Mouse (Mus musculus): ENCODE data around the gene Bspry.
A peak's percentile ranks its signal among the peaks of the same experiment; 100 is the strongest.
"Not testable (repeated sequence)": the region's sequence is repeated elsewhere in the genome, so short reads cannot be mapped to it uniquely, and the experiment has no call there.

Bspry gene

DNA sequence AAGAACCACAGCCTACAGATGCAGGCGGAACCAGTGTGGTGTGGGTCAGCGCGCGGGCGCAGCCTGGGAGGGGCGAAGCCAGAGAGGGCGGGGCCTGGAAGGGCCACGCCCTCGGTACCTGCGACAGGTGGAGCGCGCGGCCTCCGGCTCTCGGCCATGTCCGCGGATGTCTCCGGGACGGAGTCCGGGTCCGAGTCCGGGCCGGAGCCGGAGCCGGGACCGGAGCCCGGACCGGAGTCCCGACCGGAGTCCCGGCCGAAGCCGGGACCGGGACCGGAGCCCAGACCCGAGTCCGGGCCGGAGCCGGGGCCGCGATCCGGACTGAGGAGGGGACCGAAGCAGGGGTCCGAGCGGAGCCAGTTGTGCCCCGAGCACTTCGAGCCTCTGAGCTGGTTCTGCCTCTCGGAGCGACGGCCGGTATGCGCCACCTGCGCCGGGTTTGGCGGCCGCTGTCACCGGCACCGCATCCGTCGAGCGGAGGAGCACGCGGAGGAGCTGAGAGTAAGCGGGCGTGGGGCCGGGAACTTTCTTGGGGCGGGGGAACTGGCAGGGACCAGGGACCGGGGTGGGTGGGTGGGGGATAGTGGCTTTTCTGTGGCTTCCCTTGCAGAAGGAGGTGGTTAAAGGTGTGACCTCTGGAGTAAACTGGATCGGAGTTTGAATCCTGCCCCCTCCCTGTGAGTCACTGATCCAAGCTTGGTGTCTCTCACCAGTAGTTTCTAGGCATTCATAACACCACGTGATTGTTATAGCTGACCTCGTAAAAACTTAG, at the start of gene Bspry:
Gene Bspry (plus strand): TSS at position 117 of the 772 bp plus-strand sequence.
- DNase-seq, result peak; percentile 47

DNA sequence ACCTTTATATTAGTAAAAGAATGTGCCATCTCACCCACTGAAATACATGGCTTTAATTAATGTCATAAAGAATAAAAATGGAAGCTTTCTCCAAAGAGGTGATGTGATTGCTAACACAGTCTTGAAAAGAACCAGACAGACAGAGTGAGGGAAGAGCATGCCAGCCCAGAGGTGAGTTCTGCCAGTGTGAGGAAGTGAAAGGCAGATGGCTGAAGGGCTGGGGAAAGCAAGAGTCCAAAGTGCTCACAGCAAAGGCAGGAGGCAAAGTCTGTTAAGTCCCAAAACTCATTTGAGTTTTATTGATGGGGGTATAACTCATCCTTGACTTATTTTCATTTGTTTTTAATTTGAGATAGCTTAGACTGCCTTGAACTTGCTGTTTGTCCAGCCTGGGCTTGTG, 49.2 kb upstream of the Bspry start:
- DNase-seq, result no peak

DNA sequence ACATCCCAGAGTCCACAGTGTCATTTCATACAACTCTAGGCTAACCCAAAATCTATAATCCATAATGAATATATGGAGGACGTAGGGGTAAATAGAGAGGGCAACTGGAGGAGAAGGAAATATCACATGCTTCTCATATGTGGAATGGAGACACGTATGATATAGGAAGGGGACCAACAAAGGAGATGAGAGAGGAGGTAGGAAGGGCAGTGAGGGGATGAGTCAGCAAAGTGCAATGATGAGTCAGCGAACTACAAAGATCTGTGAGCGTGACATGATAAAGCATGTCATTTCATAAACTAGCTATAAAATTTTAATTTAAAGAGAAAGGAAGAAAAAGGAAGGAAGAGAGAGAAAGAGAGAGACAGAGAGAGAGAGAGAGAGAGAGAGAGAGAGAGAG, 48.3 kb upstream of the Bspry start:
- no peak for DNase-seq

DNA sequence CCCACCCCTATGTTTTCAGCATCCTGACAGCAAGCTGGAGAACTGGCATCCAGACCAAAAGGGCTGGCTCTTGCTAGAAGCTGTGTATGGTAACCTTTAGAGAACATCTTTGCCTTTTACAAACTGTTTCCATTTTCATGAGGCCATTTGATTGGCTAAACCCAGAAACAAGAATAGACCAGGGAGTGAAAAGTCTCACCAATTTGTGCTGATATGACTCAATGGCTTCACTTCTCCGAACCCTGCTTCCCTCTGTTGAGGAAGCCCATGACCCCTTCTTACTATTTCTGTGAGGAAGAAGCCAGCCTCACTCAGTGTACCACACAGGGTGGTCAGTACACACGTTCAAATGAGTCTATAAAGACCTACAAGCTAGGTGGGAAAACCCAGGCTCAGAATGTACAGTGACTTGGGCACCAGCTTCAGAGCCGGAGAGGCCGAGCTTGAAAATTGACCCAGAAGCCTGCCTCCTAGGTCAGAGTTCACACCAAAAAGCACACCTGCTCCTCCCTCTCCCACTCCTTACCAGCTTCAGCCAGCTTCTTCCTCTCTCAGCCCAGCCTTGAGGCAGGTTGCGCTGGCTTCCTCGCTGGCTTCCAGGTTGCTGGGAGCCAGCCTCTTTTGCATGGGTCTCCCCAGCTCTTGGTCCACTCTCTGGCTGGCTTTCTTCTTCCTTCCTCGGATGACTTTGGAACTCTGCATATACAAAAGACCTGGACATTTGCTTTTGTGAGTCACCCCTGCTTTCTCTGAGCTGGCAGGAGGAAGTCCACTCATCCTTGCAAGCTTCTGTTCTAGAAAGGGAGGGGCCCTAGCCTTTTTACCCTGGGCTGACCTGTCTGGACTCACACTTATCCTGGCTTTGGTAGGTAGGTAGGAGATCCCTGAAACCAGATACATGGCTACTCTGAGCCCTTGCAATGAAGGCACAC, 45.6 kb upstream of the Bspry start:
- no peak for DNase-seq

DNA sequence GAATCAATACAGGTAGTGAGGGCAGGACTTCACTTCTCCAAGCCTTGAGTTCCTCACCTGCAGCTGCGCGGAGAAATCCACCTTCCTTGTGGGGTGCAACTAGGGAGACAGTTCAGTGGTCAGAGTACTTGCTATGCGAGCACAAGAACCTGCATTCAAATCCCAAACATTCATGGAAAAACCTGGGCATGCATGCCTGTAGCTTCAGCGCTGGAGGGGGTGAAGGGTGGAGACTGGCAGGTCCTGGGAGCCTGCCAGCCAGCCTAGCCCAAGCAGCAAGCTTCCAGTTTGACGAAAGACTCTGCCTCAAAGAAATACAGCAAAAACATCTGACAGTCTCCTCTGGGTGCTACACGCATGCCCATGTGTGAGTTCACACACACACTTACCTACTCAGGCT, 44.8 kb upstream of the Bspry start, which contains the start of gene Rnf183:
Gene Rnf183 (minus strand): TSS at position 172 of the 400 bp plus-strand sequence.
- no peak for DNase-seq

DNA sequence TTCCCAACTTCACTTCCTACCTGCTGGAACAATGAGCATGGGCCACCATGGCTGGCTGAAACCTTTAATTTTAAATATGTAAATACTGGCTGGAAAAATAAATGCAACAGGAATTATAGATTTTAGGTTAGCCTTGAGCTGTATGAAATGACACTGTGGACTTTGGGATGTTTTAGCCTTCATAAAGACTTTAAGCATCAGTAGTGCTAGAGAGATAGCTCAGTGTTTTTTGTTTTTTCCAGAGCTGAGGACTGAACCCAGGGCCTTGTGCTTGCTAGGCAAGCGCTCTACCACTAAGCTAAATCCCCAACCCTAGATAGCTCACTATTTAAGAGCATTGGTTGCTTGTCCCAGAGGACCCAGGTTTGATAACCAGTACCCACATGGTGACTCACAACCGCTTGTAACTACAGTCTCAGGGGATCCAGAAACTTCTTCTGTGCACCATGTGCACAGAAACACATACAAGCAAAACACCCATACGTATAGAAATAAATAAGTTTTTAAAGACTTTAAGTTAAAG, 42.5 kb upstream of the Bspry start:
- DNase-seq, result no peak

DNA sequence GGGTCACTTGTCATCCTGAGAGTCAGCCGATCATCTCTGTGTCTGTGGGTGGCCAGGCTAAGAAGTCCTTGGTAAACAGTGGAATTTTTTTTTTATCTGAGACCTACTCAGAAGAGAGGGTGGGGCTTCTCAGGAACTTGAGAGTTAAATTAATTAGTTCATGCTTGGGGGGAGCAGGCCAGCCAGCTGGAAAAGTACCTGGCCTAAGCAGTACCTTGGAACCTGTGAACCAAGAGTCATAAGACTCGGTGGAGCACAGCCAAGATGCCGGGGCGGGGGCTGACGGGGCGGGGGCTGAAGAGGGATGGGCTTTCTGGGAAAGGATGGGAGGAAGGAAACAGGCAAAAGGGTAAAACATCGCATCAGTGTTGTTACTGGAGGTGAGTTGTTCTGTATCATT, 42.0 kb upstream of the Bspry start:
- no peak for DNase-seq

DNA sequence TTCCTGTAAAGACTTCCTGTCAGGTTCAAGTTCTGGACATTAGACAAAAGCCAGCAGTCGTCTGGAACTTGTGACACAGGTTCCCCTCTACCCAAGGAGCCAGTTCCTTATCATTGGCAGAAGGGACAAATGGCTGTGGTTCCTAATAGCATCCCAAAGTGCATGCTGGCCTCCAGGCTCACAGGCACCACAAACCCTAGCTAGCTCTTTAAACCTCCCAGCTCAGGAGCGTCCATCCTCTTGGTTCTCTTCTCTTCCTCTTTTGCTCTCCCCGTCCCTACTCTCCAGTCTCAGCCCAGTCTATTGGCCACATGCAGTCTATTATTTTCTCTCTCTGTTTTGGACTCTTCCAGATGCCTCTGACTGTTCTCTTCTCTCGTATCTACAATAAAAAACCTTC, 40.1 kb upstream of the Bspry start:
- DNase-seq, result no peak

DNA sequence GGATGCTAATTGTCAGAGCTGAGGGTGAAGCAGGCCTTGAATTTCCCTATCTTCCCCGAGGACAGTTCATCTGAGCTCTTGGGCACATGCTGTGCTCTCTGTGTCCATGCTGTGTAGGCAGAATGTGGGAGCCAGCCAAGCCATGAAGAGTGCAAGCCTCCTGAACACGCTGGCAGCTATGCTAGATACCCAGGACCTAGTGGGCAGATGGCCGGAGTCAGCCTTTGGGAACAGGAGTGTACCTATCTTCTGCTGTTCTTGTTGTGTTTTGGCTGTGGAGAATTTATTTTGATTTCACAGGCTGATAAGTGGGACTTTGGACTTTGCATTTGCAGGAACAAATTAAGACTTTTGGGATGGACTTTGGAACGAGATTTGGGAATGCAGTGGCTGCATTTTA, 39.3 kb upstream of the Bspry start:
- DNase-seq, result no peak

DNA sequence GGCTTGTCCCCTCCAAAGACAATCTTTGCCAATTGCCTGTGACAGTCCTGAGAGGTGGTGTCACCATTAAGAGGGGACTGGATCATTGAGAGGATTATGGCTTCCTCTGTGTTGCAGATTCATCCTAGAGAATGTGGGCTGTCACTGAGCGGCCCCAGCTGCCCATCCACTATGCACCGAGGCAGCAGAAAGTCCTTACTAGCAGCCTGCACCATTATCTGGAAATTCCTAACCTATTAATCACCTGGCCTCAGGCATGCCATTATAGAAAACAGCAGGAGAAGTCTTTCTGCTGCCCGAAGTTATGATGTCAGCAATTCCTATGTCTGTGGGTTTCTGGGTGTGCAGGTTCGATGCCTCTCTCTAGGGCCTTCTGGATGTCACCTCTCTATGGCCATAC, 38.9 kb upstream of the Bspry start:
- no peak for DNase-seq

DNA sequence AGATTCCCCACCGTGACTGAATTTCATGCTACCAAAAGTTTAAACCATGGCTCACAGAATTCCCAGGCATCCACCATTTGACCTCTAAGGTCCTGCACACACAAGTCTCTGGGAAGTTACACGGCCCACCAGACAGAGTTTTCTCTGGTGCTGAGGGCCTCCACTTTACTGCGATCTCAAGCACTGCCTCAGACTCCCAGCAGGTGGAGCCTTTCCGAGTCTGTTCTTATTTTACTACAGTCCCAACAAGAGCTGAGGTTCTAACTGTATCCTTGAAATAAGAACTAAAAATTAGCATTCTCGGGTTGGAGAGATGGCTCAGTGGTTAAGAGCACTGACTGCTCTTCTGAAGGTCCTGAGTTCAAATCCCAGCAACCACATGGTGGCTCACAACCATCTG, 24.9 kb upstream of the Bspry start:
- DNase-seq, result peak; percentile 49

DNA sequence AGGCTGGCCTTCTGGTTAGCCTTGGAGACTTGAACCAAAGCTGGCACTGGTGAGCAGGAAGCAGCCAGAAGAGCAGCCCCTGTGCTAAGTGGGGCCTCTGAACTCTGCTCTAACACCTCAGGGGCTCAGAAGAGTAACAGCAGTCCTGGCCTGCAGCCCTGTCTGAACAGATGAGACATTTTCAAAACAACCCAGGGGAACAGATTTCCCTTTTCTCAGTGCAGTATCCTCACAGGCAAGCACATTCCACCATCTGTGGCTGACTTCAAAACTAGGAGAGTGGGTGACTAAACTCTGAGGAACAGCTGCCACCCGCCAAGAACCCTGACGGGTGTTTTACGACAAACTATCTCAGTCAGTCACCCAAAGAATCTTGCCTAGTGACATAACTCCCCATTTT, 20.8 kb upstream of the Bspry start:
- no peak for DNase-seq

DNA sequence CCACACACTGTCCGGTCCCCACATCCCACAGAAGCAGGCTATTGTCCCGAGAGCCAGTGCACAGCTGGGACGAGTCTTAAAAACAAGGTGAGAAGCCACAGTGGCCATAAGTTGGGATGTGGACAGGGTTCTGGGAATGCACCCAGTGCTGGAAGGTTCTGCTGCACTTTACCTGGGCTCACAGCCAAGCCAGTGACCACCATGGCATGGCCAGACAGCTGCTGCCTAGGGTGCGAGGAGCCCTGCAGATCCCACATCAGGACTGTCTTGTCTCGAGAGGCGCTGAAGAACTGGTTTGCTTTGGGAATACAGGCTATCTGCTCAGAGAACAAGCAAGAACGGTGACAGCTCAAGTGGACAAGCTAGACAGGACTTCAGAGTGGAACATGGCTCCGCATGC, 19.5 kb upstream of the Bspry start:
- no peak for DNase-seq

DNA sequence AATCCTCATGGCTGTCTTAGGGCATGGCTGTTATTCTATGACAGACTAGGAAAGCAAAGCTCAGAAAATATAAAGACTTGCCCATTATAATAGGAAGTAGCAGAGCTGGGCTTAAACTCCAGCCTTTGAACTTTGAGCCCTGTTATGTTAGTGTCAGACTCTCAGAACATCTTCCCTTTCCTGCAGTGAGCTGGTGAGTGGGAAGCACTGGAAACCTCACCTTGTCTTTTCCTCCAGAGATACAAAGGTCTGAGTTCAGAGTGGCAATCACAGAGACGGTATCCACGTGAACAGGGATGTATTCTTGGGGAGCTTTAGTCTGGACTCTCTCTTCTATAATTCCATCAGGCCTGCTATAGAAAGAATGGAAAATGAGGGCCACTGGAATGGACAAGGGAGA, 16.7 kb upstream of the Bspry start:
- DNase-seq, result no peak

DNA sequence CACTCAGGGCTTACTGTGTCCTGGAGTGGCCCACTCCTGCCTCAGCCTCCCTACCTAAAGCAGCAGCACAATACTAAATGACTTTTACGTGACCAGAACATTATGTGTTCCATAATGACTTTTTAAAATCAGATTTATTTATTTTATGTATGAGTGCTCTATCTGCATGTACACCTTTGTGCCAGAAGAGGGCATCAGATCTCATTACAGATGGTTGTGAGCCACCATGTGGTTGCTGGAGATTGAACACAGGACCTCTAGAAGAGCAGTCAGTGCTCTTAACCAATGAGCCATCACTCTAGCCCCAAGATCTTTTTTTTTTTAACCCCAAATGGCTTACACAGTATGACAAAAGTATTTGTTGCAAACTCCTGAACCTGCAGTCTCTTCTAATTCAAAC, 11.7 kb upstream of the Bspry start:
- no peak for DNase-seq

DNA sequence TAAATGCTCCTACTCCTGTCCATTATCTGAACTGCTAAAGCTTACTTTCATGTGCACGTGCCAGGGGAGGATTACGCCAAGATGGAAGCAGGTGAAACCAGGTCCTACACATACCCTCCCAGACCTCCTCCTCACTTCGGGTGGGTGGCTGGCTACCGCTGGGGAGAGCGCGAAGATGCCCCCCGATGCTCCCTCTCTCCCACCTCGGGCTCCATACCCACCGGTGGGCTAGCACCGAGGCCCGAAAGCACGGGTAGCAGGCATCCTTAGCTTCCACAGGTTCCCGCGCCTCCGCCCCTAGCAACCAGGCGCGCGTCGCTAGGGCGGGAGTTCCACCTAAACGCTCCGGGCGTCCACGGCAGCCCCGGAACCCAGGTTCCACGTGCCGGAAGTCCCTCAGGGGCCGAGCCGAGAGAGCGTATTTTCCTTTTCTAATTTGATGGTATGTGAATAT, 9.2 kb upstream of the Bspry start, which contains the start of gene Wdr31:
Gene Wdr31 (minus strand): TSS at position 299 of the 454 bp plus-strand sequence.
- DNase-seq, result peak; percentile 90

DNA sequence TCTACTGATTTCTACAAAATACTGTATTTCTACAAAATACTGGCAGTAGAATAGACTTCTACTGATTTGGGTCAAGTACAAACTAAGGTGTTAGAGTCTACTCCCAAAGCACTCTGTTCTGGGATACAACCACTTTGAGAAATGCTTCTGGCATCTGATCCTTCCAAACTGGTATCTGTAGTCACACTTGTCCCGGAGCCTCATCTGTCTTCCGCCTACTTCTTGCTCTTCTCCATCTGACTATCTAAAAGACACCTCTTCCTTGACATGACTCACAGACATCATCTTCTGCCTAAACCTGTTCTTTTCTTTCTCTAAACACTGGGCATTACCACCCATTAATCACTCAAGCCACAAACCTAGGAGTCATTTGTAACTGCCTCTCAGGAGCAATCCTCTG, 7.8 kb upstream of the Bspry start:
- no peak for DNase-seq

DNA sequence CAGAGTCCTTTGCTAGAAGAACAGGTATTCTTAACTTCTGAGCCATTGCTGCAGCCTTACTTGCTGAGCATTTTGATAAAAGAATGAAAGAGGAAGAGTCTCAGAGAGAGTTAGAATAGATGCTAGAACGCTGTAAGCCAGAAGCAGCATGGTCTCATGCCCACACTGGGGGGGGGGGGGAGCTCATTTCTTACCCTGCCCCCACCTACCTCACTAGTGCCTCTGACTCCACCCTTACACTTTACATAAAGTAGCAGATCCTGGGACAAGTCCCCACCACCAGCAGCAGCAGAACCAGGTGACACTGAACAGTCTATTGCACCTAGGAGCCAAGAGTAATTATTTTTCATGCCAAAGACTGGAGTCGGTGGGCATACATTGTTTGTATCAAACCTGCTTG, 4.7 kb upstream of the Bspry start:
- DNase-seq, result no peak

DNA sequence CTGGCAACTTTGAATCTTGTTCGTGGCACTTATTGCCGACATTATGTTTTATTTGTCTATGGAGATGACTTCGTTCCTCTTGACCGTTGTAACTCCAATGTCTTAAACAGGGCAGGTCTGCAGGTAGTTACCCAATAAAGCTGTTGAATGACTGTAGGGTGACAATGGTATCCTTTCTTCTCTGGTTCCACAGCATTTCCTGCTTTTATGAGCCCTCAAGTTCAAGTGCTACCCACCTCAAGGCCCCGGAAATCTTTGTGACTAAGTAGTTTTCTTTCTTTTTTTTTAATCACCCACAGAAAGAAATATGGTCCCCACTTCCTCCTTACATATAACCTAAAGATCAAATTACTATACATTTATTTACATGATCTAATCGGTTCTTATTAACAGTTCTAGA, 4.1 kb upstream of the Bspry start:
- DNase-seq, result no peak

DNA sequence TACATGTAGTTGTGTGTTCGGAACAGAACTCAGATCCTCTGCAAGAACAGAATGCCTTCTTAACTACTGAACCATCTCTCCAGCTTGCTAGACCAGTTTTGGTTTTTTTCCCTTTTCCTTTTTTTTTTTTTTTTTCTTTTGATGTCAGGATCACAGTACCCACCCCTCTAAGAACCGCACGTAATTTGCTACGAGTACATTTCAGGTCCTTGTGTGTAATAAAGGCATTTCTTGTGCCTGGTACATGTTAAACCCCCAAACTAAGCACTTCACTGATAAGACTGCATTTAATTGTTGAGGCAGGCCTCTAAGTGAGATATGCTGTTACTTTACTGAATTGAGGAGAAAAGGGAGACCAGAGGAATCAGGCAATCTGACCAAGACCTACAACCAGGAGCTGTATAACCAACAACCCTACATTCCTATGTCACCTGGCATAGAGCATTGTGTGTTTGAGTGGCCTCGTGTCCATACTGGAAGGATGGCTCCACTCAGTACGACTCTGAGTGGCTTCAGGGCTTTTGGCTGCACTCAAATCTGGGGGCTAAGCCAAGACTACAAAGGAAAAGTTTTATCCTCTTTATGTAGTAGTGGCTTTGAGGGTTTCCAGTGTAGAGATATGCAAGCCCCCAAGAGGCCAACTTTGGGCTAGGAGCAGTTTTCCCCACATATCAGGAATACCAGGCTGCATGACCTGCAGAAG, 2.2 kb upstream of the Bspry start:
- DNase-seq, result no peak

DNA sequence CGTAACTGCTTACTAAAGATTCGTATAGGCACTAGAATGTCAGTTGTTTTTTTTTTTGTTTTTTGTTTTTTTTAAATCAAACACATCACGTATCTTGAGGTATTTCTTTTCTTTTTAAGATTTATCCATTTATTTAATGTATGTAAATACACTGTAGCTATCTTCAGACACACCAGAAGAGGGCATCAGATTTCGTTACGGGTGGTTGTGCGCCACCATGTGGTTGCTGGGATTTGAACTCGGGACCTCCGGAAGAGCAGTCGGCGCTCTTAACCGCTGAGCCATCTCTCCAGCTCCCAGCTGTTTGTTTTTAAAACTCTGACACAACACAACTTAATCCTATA, 288 bp upstream of the Bspry start:
- not testable (repeated sequence) for DNase-seq

DNA sequence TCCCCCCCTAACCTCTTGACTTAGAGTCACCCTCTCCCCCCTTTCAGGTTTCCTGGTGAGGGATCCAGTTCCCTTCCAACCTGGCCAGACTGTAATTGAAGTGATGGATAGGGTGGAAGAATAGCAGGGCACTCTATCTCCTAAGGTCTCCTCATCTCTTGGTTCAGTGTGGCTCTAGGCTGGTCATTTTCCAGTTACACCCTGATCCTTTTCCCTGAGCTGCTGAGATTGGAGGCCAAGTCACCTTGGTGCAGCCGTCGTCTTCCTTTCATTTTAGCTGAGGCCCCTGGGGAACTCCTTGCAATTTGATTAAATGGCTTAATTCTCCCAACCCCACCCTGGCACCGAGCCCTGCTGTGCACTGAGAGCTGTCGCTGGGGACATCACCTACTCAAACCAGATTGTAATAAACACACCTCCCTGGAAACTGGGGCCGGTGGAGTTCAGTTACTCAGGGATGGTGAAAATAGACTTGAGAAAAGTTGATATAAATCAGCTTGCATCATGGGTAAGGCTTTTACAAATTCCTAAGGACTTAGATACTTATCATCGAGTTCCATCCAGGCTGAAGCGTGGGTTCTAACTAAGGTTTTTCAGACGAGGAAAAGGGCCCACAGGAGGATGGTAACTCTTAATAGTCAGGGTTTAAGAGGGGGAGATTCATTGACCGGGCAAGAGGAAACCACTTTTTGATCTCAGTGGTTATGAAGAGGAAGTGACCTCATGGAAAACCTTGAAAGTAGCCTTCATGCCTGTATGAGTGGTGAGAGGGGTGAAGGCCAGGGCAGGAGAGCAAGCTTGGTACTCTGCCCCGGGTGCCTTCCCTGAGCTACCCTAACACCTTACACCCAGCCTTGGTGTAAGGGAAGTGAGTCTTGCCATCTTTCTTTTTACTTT, 1.1 kb downstream of the Bspry start:
- no peak for DNase-seq

Measured in embryo, embryonic 11 days (tissue).